Mouse (Mus musculus): ENCODE results near the gene Zfp791. TPM values are rescaled to one million over a fixed set of nuclear protein-coding genes. Genes with fewer than 3 reads are reported as not detected.
"Not testable (repeated sequence)": the region's sequence is repeated elsewhere in the genome, so short reads cannot be mapped to it uniquely, and the experiment has no call there.

The Zfp791 gene
- total and polyA plus RNA-seq, 2 experiments from 2014 or later: 0.15 to 0.97 TPM

GRCm38 (mm10) chr8:85083108-85083813, 39.6 kb downstream of the Zfp791 start, which contains the start of gene Man2b1:
Gene Man2b1, plus strand, starts transcription at chr8:85083270.
- Histone ChIP-seq H3K27ac (ENCODE audit: low read depth) (peak within 1 kb of the TSS; percentile 55), H3K27me3 (ENCODE audit: control insufficient read depth, insufficient read depth, low read length) (no peaks in the 10 kb centered on the region), H3K36me3 (replicated peaks; ENCODE audit: control insufficient read depth, insufficient read depth, low read length) (peaks cover 31% of the 10 kb centered on the region), H3K4me2 (ENCODE audit: low read depth, low read length) (peak within 1 kb of the TSS; percentile 93), H3K9ac (replicated peaks; ENCODE audit: low read depth, low read length) (peak within 1 kb of the TSS; percentile 58), H3K4me1 (ENCODE audit: control insufficient read depth, insufficient read depth) (peaks cover 20% of the 10 kb centered on the region), H3K9me3 (replicated peaks; ENCODE audit: control insufficient read depth, low read length) (no peaks in the 10 kb centered on the region), H3K4me3 (ENCODE audit: low read depth, low read length) (peak within 1 kb of the TSS; percentile 80)
- WGBS: under 1% methylated on average over 30 of the region's 30 CpGs
- TF ChIP-seq CTCF (IDR thresholded peaks at IDR 0.05; ENCODE audit: low read depth): peak; percentile 35
- TF ChIP-seq EP300 (IDR thresholded peaks at IDR 0.05; ENCODE audit: low read depth): no peak
- ATAC-seq (ENCODE audit: insufficient read depth, low read depth): peak; percentile 88
- peak; percentile 82 for DNase-seq (ENCODE audit: low spot score)

- peaks cover 20% of the 10 kb centered on the region for H3K4me1 ChIP-seq (ENCODE audit: control insufficient read depth, insufficient read depth)
- H3K4me2 ChIP-seq (ENCODE audit: low read depth, low read length); ATAC-seq (ENCODE audit: insufficient read depth, low read depth); H3K4me3 ChIP-seq (ENCODE audit: low read depth, low read length); H3K9ac ChIP-seq (replicated peaks; ENCODE audit: low read depth, low read length); H3K27me3 ChIP-seq (ENCODE audit: control insufficient read depth, insufficient read depth, low read length); H3K27ac ChIP-seq (ENCODE audit: low read depth); H3K9me3 ChIP-seq (replicated peaks; ENCODE audit: control insufficient read depth, low read length); DNase-seq (ENCODE audit: low spot score): not testable (repeated sequence)
- 79% methylated on average over 4 of the region's 4 CpGs for WGBS
- H3K36me3 ChIP-seq (replicated peaks; ENCODE audit: control insufficient read depth, insufficient read depth, low read length): peaks cover 22% of the 10 kb centered on the region
Observed at GRCm38 (mm10) chr8:85082169-85082568, 40.7 kb downstream of the Zfp791 start.

- Histone ChIP-seq H3K4me1 (ENCODE audit: control insufficient read depth, insufficient read depth) (peaks cover 20% of the 10 kb centered on the region), H3K4me2 (ENCODE audit: low read depth, low read length) (peak within 1 kb of the TSS; percentile 99), H3K9me3 (replicated peaks; ENCODE audit: control insufficient read depth, low read length) (no peaks in the 10 kb centered on the region), H3K4me3 (ENCODE audit: low read depth, low read length) (peak within 1 kb of the TSS; percentile 74), H3K36me3 (replicated peaks; ENCODE audit: control insufficient read depth, insufficient read depth, low read length) (peaks cover 22% of the 10 kb centered on the region), H3K9ac (replicated peaks; ENCODE audit: low read depth, low read length) (peak within 1 kb of the TSS; percentile 93), H3K27ac (ENCODE audit: low read depth) (peak within 1 kb of the TSS; percentile 81), H3K27me3 (ENCODE audit: control insufficient read depth, insufficient read depth, low read length) (no peaks in the 10 kb centered on the region)
- DNase-seq (ENCODE audit: low spot score): peak; percentile 40
- 2% methylated on average over 9 of the region's 9 CpGs for WGBS
- no peak for TF ChIP-seq EP300 (IDR thresholded peaks at IDR 0.05; ENCODE audit: low read depth)
- no peak for TF ChIP-seq CTCF (IDR thresholded peaks at IDR 0.05; ENCODE audit: low read depth)
- ATAC-seq (ENCODE audit: insufficient read depth, low read depth): peak; percentile 27; the same call in 1 of the 2 replicates
Observed at GRCm38 (mm10) chr8:85081216-85081555, 41.7 kb downstream of the Zfp791 start, which contains the start of gene Wdr83. Gene Wdr83, minus strand, starts transcription at chr8:85081306.

- H3K27ac ChIP-seq (ENCODE audit: low read depth): peak within 1 kb of the TSS; percentile 81
- H3K4me2 ChIP-seq (ENCODE audit: low read depth, low read length): peak within 1 kb of the TSS; percentile 99
- H3K4me1 ChIP-seq (ENCODE audit: control insufficient read depth, insufficient read depth): peaks cover 20% of the 10 kb centered on the region
- peaks cover 23% of the 10 kb centered on the region for H3K36me3 ChIP-seq (replicated peaks; ENCODE audit: control insufficient read depth, insufficient read depth, low read length)
- under 1% methylated on average over 30 of the region's 30 CpGs for WGBS
- H3K27me3 ChIP-seq (ENCODE audit: control insufficient read depth, insufficient read depth, low read length): no peaks in the 10 kb centered on the region
- peak within 1 kb of the TSS; percentile 93 for H3K9ac ChIP-seq (replicated peaks; ENCODE audit: low read depth, low read length)
- peak; percentile 69 for DNase-seq (ENCODE audit: low spot score)
- H3K9me3 ChIP-seq (replicated peaks; ENCODE audit: control insufficient read depth, low read length): no peaks in the 10 kb centered on the region
- ATAC-seq (ENCODE audit: insufficient read depth, low read depth): peak; percentile 10; the same call in 1 of the 2 replicates
- TF ChIP-seq EP300 (IDR thresholded peaks at IDR 0.05; ENCODE audit: low read depth) (no peak), CTCF (IDR thresholded peaks at IDR 0.05; ENCODE audit: low read depth) (no peak)
- peak within 1 kb of the TSS; percentile 74 for H3K4me3 ChIP-seq (ENCODE audit: low read depth, low read length)
Observed at GRCm38 (mm10) chr8:85080532-85081215, 42.2 kb downstream of the Zfp791 start, which contains the start of gene Wdr83os. Gene Wdr83os, plus strand, starts transcription at chr8:85080740.

- Histone ChIP-seq H3K27ac (ENCODE audit: low read depth) (peak overlapping the region; percentile 58), H3K27me3 (ENCODE audit: control insufficient read depth, insufficient read depth, low read length) (no peaks in the 10 kb centered on the region), H3K4me2 (ENCODE audit: low read depth, low read length) (peak overlapping the region; percentile 99), H3K9ac (replicated peaks; ENCODE audit: low read depth, low read length) (peak overlapping the region; percentile 93), H3K9me3 (replicated peaks; ENCODE audit: control insufficient read depth, low read length) (no peaks in the 10 kb centered on the region), H3K4me1 (ENCODE audit: control insufficient read depth, insufficient read depth) (peaks cover 20% of the 10 kb centered on the region), H3K36me3 (replicated peaks; ENCODE audit: control insufficient read depth, insufficient read depth, low read length) (peaks cover 23% of the 10 kb centered on the region), H3K4me3 (ENCODE audit: low read depth, low read length) (peak overlapping the region; percentile 74)
- DNase-seq (ENCODE audit: low spot score) (no peak), ATAC-seq (ENCODE audit: insufficient read depth, low read depth) (no peak)
- WGBS: 1% methylated on average over 25 of the region's 25 CpGs
- TF ChIP-seq EP300 (IDR thresholded peaks at IDR 0.05; ENCODE audit: low read depth): no peak
- no peak for TF ChIP-seq CTCF (IDR thresholded peaks at IDR 0.05; ENCODE audit: low read depth)
Observed at GRCm38 (mm10) chr8:85080214-85080531, 42.7 kb downstream of the Zfp791 start.

All from heart, postnatal 0 days (tissue).